Mouse (Mus musculus): ENCODE data around the gene Utrn. TPM values are rescaled to one million over a fixed set of nuclear protein-coding genes. Genes with fewer than 3 reads are reported as not detected.

The Utrn gene
- total and polyA plus RNA-seq, 3 experiments, result 9.4 to 115 (median 71.5) TPM

DNA sequence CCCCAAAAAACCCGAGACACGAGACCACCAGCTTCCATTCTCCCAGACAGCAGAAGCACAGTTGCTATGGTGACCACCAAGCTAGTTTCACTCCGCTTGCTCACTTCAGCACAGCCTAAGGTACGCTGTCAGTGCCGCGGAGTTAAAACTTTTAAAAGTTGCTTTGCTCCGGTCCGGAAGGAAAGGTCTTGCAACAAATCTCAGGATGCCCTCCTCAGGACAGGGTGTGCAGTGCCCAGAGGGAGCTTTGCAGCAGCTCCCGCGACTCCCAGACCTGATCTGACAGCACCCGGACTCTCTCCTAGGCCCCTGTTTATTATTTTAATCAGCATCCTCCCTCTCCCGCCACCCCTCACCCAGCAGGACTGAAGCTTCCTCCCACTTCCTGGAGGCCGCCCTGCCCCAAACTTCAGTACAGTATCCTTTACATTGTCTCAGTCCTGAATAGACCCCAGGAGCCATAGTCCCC is 320.5 kb downstream of the Utrn start:
- DNase-seq (ENCODE audit: low spot score), result no peak
- 0 out of 2 replicates have a peak, but pooled peaks cover 5% of the 10 kb centered on the region for H3K4me1 ChIP-seq (ENCODE audit: insufficient read depth, low read depth, low read length)
- peaks cover 4% of the 10 kb centered on the region for H3K36me3 ChIP-seq (replicated peaks)
- ATAC-seq (ENCODE audit: extremely low read depth, insufficient number of reproducible peaks, low FRiP score, poor library complexity, severe bottlenecking), result no peak
- no peaks in the 10 kb centered on the region for H3K9me3 ChIP-seq (replicated peaks)
- no peaks in the 10 kb centered on the region for H3K27me3 ChIP-seq (ENCODE audit: insufficient read depth, low read length)
- TF ChIP-seq GATA2 (IDR thresholded peaks at IDR 0.05; ENCODE audit: borderline replicate concordance, low read depth, low read length), result no peak
- no peak for TF ChIP-seq CTCF (IDR thresholded peaks at IDR 0.05; ENCODE audit: low read depth, low read length)
- no peak overlapping the region for H3K4me3 ChIP-seq (ENCODE audit: low read depth, low read length)

DNA sequence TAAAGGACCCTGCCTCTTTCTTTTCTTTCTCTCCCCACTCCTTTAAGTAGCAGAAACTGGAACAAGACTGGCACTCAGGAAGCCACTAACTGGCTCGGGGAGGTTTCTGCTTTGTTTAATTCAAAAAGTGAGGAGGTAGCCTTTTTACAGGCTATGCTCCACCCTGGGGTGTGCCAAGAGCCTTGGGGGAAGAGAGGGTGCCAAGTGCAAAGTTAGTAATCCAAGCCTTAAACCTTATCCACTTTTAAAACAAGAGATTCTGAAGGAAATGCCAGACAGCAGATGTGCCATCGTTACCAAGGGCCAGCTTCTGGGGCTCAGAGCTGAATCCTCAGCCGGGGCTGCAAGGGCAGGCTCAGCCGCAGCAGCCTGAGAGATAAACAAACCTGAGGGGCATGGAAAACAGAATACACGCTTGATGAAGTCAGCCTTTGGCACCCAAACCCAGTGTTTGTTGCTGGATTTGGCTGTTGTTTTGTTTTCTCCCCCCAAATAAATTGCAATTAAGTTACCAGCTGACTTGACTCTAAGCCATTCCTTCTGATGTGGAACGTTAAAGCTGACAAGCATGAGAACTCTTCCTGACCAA is 322.0 kb downstream of the Utrn start:
- H3K4me3 ChIP-seq (ENCODE audit: low read depth, low read length), result no peak overlapping the region
- H3K27me3 ChIP-seq (ENCODE audit: insufficient read depth, low read length), result no peaks in the 10 kb centered on the region
- no peaks in the 10 kb centered on the region for H3K9me3 ChIP-seq (replicated peaks)
- 0 out of 2 replicates have a peak, but pooled peaks cover 5% of the 10 kb centered on the region for H3K4me1 ChIP-seq (ENCODE audit: insufficient read depth, low read depth, low read length)
- peaks cover 4% of the 10 kb centered on the region for H3K36me3 ChIP-seq (replicated peaks)
- TF ChIP-seq POLR2AphosphoS5 (IDR thresholded peaks at IDR 0.05; ENCODE audit: insufficient replicate concordance, low read depth, low read length) (no peak), GATA2 (IDR thresholded peaks at IDR 0.05; ENCODE audit: borderline replicate concordance, low read depth, low read length) (no peak), GATA1 (IDR thresholded peaks at IDR 0.05; ENCODE audit: borderline replicate concordance, low read length) (no peak), CTCF (IDR thresholded peaks at IDR 0.05; ENCODE audit: low read depth, low read length) (no peak), TAL1 (conservative IDR thresholded peaks at IDR 0.05; ENCODE audit: low read depth, low read length) (no peak)
- ATAC-seq (ENCODE audit: extremely low read depth, insufficient number of reproducible peaks, low FRiP score, poor library complexity, severe bottlenecking), result no peak
- no peak for DNase-seq (ENCODE audit: low spot score)

DNA sequence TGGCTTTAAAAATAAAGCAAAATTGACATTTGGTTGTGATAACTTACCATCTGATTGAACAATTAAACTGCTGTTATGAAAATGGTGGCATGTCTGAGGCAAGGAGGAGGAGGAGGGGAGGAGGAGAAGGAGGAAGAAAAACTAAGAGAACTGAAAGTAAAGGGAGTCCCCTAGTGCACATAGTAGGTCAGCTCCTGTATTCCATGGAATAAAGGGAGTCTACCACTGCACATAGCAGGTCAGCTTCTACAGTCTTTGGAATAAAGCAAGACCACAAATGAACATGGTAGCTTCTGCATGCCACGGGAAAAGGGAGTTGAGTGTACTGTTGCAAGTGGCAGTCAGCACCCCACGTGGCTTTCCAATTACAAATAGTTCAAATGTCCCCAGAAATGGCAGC is 323.7 kb downstream of the Utrn start:
- Histone ChIP-seq H3K9me3 (replicated peaks) (no peaks in the 10 kb centered on the region), H3K27me3 (ENCODE audit: insufficient read depth, low read length) (no peaks in the 10 kb centered on the region), H3K4me3 (ENCODE audit: low read depth, low read length) (no peak overlapping the region), H3K36me3 (replicated peaks) (peaks cover 4% of the 10 kb centered on the region), H3K4me1 (ENCODE audit: insufficient read depth, low read depth, low read length) (0 out of 2 replicates have a peak, but pooled peaks cover 5% of the 10 kb centered on the region)
- DNase-seq (ENCODE audit: low spot score) (no peak), ATAC-seq (ENCODE audit: extremely low read depth, insufficient number of reproducible peaks, low FRiP score, poor library complexity, severe bottlenecking) (no peak)
- no peak for TF ChIP-seq CTCF (IDR thresholded peaks at IDR 0.05; ENCODE audit: low read depth, low read length)
- no peak for TF ChIP-seq POLR2AphosphoS5 (IDR thresholded peaks at IDR 0.05; ENCODE audit: insufficient replicate concordance, low read depth, low read length)
- no peak for TF ChIP-seq GATA1 (IDR thresholded peaks at IDR 0.05; ENCODE audit: borderline replicate concordance, low read length)
- TF ChIP-seq TAL1 (conservative IDR thresholded peaks at IDR 0.05; ENCODE audit: low read depth, low read length), result no peak
- no peak for TF ChIP-seq GATA2 (IDR thresholded peaks at IDR 0.05; ENCODE audit: borderline replicate concordance, low read depth, low read length)

DNA sequence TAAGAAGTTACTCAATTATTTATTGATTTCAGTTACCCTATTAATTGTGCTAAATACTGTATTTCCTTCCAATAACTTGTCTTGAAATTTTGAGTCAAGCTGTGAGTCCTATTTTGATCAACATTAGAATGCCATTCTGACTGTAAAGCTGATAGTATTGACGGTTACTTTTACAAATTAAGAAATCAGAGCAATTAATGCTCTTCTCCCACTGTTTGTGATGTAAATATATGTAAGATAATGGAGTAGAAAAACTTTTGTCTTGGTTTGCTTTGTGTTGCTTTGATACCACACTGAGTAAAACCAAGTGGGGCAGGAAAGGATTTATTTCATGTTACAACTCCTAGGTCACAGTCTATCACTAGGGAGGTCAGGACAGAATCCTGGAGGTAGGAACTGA is 327.4 kb downstream of the Utrn start:
- no peaks in the 10 kb centered on the region for H3K9me3 ChIP-seq (replicated peaks)
- DNase-seq (ENCODE audit: low spot score) (no peak), ATAC-seq (ENCODE audit: extremely low read depth, insufficient number of reproducible peaks, low FRiP score, poor library complexity, severe bottlenecking) (no peak)
- TF ChIP-seq GATA2 (IDR thresholded peaks at IDR 0.05; ENCODE audit: borderline replicate concordance, low read depth, low read length) (no peak), TAL1 (conservative IDR thresholded peaks at IDR 0.05; ENCODE audit: low read depth, low read length) (no peak), CTCF (IDR thresholded peaks at IDR 0.05; ENCODE audit: low read depth, low read length) (no peak), POLR2AphosphoS5 (IDR thresholded peaks at IDR 0.05; ENCODE audit: insufficient replicate concordance, low read depth, low read length) (no peak), GATA1 (IDR thresholded peaks at IDR 0.05; ENCODE audit: borderline replicate concordance, low read length) (no peak)
- H3K27me3 ChIP-seq (ENCODE audit: insufficient read depth, low read length), result no peaks in the 10 kb centered on the region
- no peaks in the 10 kb centered on the region for H3K4me1 ChIP-seq (ENCODE audit: insufficient read depth, low read depth, low read length)
- H3K36me3 ChIP-seq (replicated peaks), result peaks cover 7% of the 10 kb centered on the region
- no peak overlapping the region for H3K4me3 ChIP-seq (ENCODE audit: low read depth, low read length)

DNA sequence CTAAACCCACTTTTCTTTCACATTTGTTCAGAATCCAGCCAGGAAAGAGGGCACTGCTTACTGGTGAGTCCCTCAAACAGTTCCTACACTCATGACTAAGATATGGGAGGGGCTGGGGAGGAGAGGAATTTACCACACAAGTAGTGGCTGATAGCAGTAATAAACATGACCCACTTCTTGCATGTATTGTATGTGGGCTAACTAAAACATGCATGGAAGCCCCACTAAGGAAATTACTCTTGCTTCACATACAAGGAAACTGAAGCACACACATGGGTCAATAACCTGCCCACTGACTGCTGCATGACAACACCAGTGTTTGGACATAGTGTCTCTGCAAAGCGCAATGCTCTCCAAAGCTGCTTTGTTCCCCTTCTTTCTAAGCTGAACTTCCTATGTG is 333.9 kb downstream of the Utrn start:
- Histone ChIP-seq H3K4me1 (ENCODE audit: insufficient read depth, low read depth, low read length) (peaks cover 8% of the 10 kb centered on the region; the same call in 1 of the 2 replicates), H3K36me3 (replicated peaks) (peaks cover 23% of the 10 kb centered on the region), H3K9me3 (replicated peaks) (no peaks in the 10 kb centered on the region), H3K27me3 (ENCODE audit: insufficient read depth, low read length) (no peaks in the 10 kb centered on the region), H3K4me3 (ENCODE audit: low read depth, low read length) (no peak overlapping the region)
- DNase-seq (ENCODE audit: low spot score) (no peak), ATAC-seq (ENCODE audit: extremely low read depth, insufficient number of reproducible peaks, low FRiP score, poor library complexity, severe bottlenecking) (no peak)
- no peak for TF ChIP-seq CTCF (IDR thresholded peaks at IDR 0.05; ENCODE audit: low read depth, low read length)
- TF ChIP-seq GATA1 (IDR thresholded peaks at IDR 0.05; ENCODE audit: borderline replicate concordance, low read length), result no peak
- TF ChIP-seq GATA2 (IDR thresholded peaks at IDR 0.05; ENCODE audit: borderline replicate concordance, low read depth, low read length), result no peak
- TF ChIP-seq TAL1 (conservative IDR thresholded peaks at IDR 0.05; ENCODE audit: low read depth, low read length), result no peak
- no peak for TF ChIP-seq POLR2AphosphoS5 (IDR thresholded peaks at IDR 0.05; ENCODE audit: insufficient replicate concordance, low read depth, low read length)

DNA sequence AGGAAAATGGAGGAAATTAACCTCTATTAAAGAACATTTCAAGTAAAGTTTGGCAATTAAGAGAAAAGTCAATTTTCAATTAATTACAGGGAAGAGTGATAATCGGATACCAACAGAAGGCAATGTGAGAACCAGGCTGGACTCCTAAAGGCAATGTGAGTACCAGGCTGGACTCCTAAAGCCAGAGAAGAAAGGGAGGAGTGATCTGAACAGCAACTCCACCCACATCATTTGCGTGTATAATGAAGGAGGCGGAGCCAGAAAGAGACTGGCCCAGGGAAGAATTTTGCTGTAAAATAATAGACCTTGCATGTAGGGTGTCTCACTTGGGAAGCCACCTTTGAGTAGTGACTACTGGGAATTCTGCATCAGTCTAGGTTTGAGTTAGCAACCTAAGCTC is 334.4 kb downstream of the Utrn start:
- no peak for ATAC-seq (ENCODE audit: extremely low read depth, insufficient number of reproducible peaks, low FRiP score, poor library complexity, severe bottlenecking)
- TF ChIP-seq GATA1 (IDR thresholded peaks at IDR 0.05; ENCODE audit: borderline replicate concordance, low read length) (no peak), POLR2AphosphoS5 (IDR thresholded peaks at IDR 0.05; ENCODE audit: insufficient replicate concordance, low read depth, low read length) (no peak), CTCF (IDR thresholded peaks at IDR 0.05; ENCODE audit: low read depth, low read length) (no peak), GATA2 (IDR thresholded peaks at IDR 0.05; ENCODE audit: borderline replicate concordance, low read depth, low read length) (no peak), TAL1 (conservative IDR thresholded peaks at IDR 0.05; ENCODE audit: low read depth, low read length) (no peak)
- H3K4me1 ChIP-seq (ENCODE audit: insufficient read depth, low read depth, low read length), result peaks cover 8% of the 10 kb centered on the region; the same call in 1 of the 2 replicates
- H3K9me3 ChIP-seq (replicated peaks), result no peaks in the 10 kb centered on the region
- H3K4me3 ChIP-seq (ENCODE audit: low read depth, low read length), result no peak overlapping the region
- H3K27me3 ChIP-seq (ENCODE audit: insufficient read depth, low read length), result no peaks in the 10 kb centered on the region
- no peak for DNase-seq (ENCODE audit: low spot score)
- peaks cover 23% of the 10 kb centered on the region for H3K36me3 ChIP-seq (replicated peaks)
